Mouse (Mus musculus) forebrain, embryonic 12.5 days (tissue): ENCODE results near the gene Phyh. TPM values are rescaled to one million over a fixed set of nuclear protein-coding genes. Genes with fewer than 3 reads are reported as not detected.

ENCODE experiments used
- ATAC-seq: fragments of 200-750 bp; cut with Nextera tagmentation; 2 replicates; pipeline ENCODE4 v1.8.0; 2017; ENCODE audit warnings: moderate TSS enrichment; ENCODE audit not compliant: low FRiP score
- H3K27ac ChIP-seq: fragments of 300-500 bp; sonication (generic); 2 replicates; pipeline ENCODE4 v1.5.1; 2016; ENCODE audit warnings: mild to moderate bottlenecking
- H3K27me3 ChIP-seq: fragments of 300-500 bp; sonication (generic); 2 replicates; pipeline ENCODE4 v1.6.1; 2016; ENCODE audit warnings: mild to moderate bottlenecking
- H3K36me3 ChIP-seq: fragments of 300-500 bp; sonication (generic); replicated peaks from 2 replicates; pipeline ENCODE4 v1.6.1; 2016; ENCODE audit warnings: mild to moderate bottlenecking
- H3K4me1 ChIP-seq: fragments of 300-500 bp; sonication (generic); 2 replicates; pipeline ENCODE4 v1.6.1; 2016
- H3K4me2 ChIP-seq: fragments of 300-500 bp; sonication (generic); 2 replicates; pipeline ENCODE4 v1.6.1; 2016; ENCODE audit warnings: mild to moderate bottlenecking, moderate library complexity
- H3K4me3 ChIP-seq: fragments of 300-500 bp; sonication (generic); replicated peaks from 2 replicates; pipeline ENCODE4 v1.5.1; 2016; ENCODE audit warnings: mild to moderate bottlenecking
- H3K9ac ChIP-seq: fragments of 300-500 bp; sonication (generic); 2 replicates; pipeline ENCODE4 v1.6.1; 2016; ENCODE audit warnings: mild to moderate bottlenecking
- H3K9me3 ChIP-seq: fragments of 300-500 bp; sonication (generic); 2 replicates; pipeline ENCODE4 v1.6.1; 2016
- WGBS: fragments of 180-500 bp; shearing (Covaris S2); methylation state at CpG from one replicate; pipeline ENCODE4 v1.1.7; 2016; 5-methylcytosine and 5-hydroxymethylcytosine counted together
- polyA plus RNA-seq: library from polyadenylated mRNA; unstranded; fragments of >200 nt; fragmentation: Nextera tagmentation; extraction: Ambion mirVana; gene quantifications from 2 replicates; pipeline ENCODE4 v1.2.1, GENCODE M21; 2016

Phyh gene
- polyA plus RNA-seq: 43.4 and 44.0 TPM in 2 replicates

GRCm38 (mm10) chr2:4918860-4919739, at the start of gene Phyh:
Gene Phyh, plus strand, starts transcription at chr2:4919019.
- peak; percentile 95 for ATAC-seq
- Histone ChIP-seq H3K9ac (peak within 1 kb of the TSS; percentile 69), H3K27ac (peak within 1 kb of the TSS; percentile 50; the same call in 1 of the 2 replicates), H3K4me2 (peak within 1 kb of the TSS; percentile 70), H3K4me1 (peaks cover 9% of the 10 kb centered on the region; the same call in 1 of the 2 replicates), H3K36me3 (no peaks in the 10 kb centered on the region), H3K4me3 (peak within 1 kb of the TSS; percentile 53), H3K9me3 (no peaks in the 10 kb centered on the region), H3K27me3 (no peaks in the 10 kb centered on the region)
- 7% methylated on average over 35 of the region's 35 CpGs for WGBS

GRCm38 (mm10) chr2:4872740-4873139, 46.1 kb upstream of the Phyh start:
- Histone ChIP-seq H3K4me1 (no peaks in the 10 kb centered on the region), H3K27me3 (no peaks in the 10 kb centered on the region), H3K4me2 (no peak overlapping the region), H3K36me3 (no peaks in the 10 kb centered on the region), H3K9me3 (no peaks in the 10 kb centered on the region), H3K9ac (no peak overlapping the region), H3K27ac (no peak overlapping the region), H3K4me3 (no peak overlapping the region)
- 83% methylated on average over 9 of the region's 9 CpGs for WGBS
- ATAC-seq: no peak

- no peaks in the 10 kb centered on the region for H3K36me3 ChIP-seq
- 78% methylated on average over 6 of the region's 6 CpGs for WGBS
- H3K9me3 ChIP-seq: no peaks in the 10 kb centered on the region
- H3K9ac ChIP-seq: no peak overlapping the region
- no peak overlapping the region for H3K4me2 ChIP-seq
- no peak overlapping the region for H3K4me3 ChIP-seq
- no peaks in the 10 kb centered on the region for H3K4me1 ChIP-seq
- H3K27ac ChIP-seq: no peak overlapping the region
- H3K27me3 ChIP-seq: no peaks in the 10 kb centered on the region
- no peak for ATAC-seq
These were observed 45.5 kb upstream of the Phyh start for GRCm38 (mm10) chr2:4873331-4873730.

GRCm38 (mm10) chr2:4875090-4875489, 43.7 kb upstream of the Phyh start:
- Histone ChIP-seq H3K9ac (no peak overlapping the region), H3K9me3 (no peaks in the 10 kb centered on the region), H3K36me3 (no peaks in the 10 kb centered on the region), H3K4me1 (peaks cover 2% of the 10 kb centered on the region; the same call in 1 of the 2 replicates), H3K4me3 (no peak overlapping the region), H3K27ac (no peak overlapping the region), H3K4me2 (no peak overlapping the region), H3K27me3 (no peaks in the 10 kb centered on the region)
- WGBS: 61% methylated on average over 1 of the region's 1 CpGs
- ATAC-seq: no peak

GRCm38 (mm10) chr2:4876131-4876530, 42.7 kb upstream of the Phyh start:
- Histone ChIP-seq H3K9ac (no peak overlapping the region), H3K27ac (no peak overlapping the region), H3K4me3 (no peak overlapping the region), H3K4me1 (peaks cover 9% of the 10 kb centered on the region), H3K9me3 (no peaks in the 10 kb centered on the region), H3K27me3 (no peaks in the 10 kb centered on the region), H3K4me2 (no peak overlapping the region), H3K36me3 (no peaks in the 10 kb centered on the region)
- WGBS: 79% methylated on average over 3 of the region's 3 CpGs
- ATAC-seq: no peak

DNA sequence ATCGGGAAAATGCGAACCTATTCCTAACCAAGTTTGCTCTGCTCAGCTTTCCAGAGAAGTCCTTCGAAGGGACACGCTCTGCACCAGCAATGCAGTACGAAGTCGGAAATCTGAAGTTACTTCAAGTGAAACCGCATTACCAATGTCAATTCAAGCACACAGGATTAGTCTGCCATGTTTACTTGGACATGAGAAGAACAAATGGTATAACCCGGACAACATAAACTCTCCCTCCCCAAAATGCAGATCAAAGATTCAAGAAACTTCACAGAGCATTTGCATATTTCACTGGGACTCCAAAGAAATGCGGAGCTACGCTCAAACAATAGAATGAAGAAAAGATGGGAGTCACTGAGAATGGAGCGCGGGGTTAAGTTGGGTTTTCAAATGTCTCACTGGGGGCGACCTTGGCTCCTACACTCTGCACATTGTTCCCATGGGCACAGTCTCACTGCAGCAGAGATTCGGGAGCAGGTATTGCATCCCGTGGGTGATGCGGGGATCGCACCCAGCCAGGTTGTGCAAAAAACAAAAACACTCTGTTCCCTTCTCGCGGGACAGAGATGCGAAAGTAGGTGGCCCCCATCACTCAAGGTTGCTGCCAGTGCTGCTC, 38.0 kb upstream of the Phyh start:
- peak; percentile 37 for ATAC-seq
- H3K4me2 ChIP-seq: peak overlapping the region; percentile 59
- H3K4me3 ChIP-seq: peak overlapping the region; percentile 77
- peak overlapping the region; percentile 100 for H3K27ac ChIP-seq
- H3K36me3 ChIP-seq: peaks cover 13% of the 10 kb centered on the region; the same call in 1 of the 2 replicates
- WGBS: 2% methylated on average over 20 of the region's 20 CpGs
- H3K27me3 ChIP-seq: no peaks in the 10 kb centered on the region
- H3K9ac ChIP-seq: peak overlapping the region; percentile 97
- no peaks in the 10 kb centered on the region for H3K9me3 ChIP-seq
- H3K4me1 ChIP-seq: peaks cover 22% of the 10 kb centered on the region

GRCm38 (mm10) chr2:4881350-4882248, 37.2 kb upstream of the Phyh start, which contains the start of gene Sephs1:
Gene Sephs1, plus strand, starts transcription at chr2:4881564.
- Histone ChIP-seq H3K27me3 (no peaks in the 10 kb centered on the region), H3K4me1 (peaks cover 22% of the 10 kb centered on the region), H3K4me3 (peak within 1 kb of the TSS; percentile 77), H3K27ac (peak within 1 kb of the TSS; percentile 100), H3K9ac (peak within 1 kb of the TSS; percentile 97), H3K4me2 (peak within 1 kb of the TSS; percentile 59), H3K36me3 (peaks cover 20% of the 10 kb centered on the region), H3K9me3 (no peaks in the 10 kb centered on the region)
- peak; percentile 87 for ATAC-seq
- under 1% methylated on average over 74 of the region's 115 CpGs for WGBS

GRCm38 (mm10) chr2:4882249-4882791, 36.5 kb upstream of the Phyh start:
- Histone ChIP-seq H3K4me1 (peaks cover 22% of the 10 kb centered on the region), H3K36me3 (peaks cover 27% of the 10 kb centered on the region), H3K9ac (peak overlapping the region; percentile 97), H3K9me3 (no peaks in the 10 kb centered on the region), H3K4me3 (peak overlapping the region; percentile 77), H3K4me2 (peak overlapping the region; percentile 59), H3K27me3 (no peaks in the 10 kb centered on the region), H3K27ac (peak overlapping the region; percentile 100)
- ATAC-seq: peak; percentile 78
- under 1% methylated on average over 63 of the region's 63 CpGs for WGBS

DNA sequence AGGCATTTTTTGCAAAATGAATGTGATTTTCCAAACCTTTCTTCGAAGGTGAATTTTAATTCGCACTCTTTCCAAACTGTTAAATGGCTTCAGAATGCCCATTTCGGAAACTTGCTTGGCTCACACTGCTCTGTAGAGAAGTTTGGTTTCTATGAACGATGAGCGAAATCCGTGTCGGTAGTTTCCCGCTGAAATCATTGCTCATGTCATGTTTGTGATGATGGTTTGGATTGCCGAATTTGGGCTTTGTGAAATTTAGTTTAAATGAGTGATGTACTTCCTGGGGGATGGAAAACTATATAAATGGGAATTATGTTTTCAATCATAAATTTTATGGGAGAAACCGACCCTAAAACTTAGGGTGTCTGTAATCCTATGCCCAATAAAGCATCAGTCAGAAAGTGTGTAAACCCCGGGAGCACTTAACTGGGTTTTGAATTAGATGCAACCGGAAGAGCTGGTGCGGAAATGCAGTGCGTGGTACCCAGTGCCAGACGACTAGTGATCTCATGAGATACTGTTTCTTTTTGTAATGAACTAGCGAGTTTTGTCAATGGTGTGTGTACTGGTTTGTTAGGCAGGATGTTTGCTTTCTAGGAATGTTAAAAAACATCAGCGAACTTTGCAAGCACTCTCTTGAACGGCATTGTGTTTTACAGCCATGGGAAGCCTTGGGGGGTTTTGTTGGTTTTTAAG, 35.7 kb upstream of the Phyh start:
- peak overlapping the region; percentile 97 for H3K9ac ChIP-seq
- H3K27ac ChIP-seq: peak overlapping the region; percentile 100
- H3K9me3 ChIP-seq: no peaks in the 10 kb centered on the region
- peaks cover 22% of the 10 kb centered on the region for H3K4me1 ChIP-seq
- 2% methylated on average over 18 of the region's 18 CpGs for WGBS
- H3K27me3 ChIP-seq: no peaks in the 10 kb centered on the region
- H3K36me3 ChIP-seq: peaks cover 36% of the 10 kb centered on the region
- peak overlapping the region; percentile 77 for H3K4me3 ChIP-seq
- no peak for ATAC-seq
- peak overlapping the region; percentile 59 for H3K4me2 ChIP-seq

DNA sequence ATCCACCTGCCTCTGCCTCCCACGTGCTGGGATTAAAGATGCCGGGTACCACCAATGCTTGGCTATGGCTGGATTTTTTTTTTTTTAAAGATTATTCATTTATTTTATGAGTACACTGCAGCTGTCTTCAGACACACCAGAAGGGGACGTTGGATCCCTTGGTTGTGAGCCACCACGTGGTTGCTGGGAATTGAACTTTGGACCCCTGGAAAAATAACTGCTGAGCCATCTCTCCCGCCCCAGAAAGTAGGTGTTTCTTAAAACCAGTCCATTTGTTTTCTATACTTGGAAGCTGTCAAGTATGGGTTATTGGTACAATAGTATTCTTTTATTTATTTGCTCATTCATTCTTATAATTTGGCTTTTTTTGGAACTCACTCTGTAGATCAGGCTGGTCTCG, 31.9 kb upstream of the Phyh start:
- no peak overlapping the region for H3K4me3 ChIP-seq
- H3K27ac ChIP-seq: no peak overlapping the region
- 93% methylated on average over 6 of the region's 6 CpGs for WGBS
- H3K9ac ChIP-seq: no peak overlapping the region
- no peaks in the 10 kb centered on the region for H3K9me3 ChIP-seq
- no peak overlapping the region for H3K4me2 ChIP-seq
- no peaks in the 10 kb centered on the region for H3K27me3 ChIP-seq
- ATAC-seq: no peak
- H3K4me1 ChIP-seq: peaks cover 14% of the 10 kb centered on the region
- H3K36me3 ChIP-seq: peaks cover 72% of the 10 kb centered on the region

- Histone ChIP-seq H3K27ac (no peak overlapping the region), H3K4me1 (no peaks in the 10 kb centered on the region), H3K36me3 (peaks cover 88% of the 10 kb centered on the region), H3K9ac (no peak overlapping the region), H3K9me3 (no peaks in the 10 kb centered on the region), H3K4me2 (no peak overlapping the region), H3K27me3 (no peaks in the 10 kb centered on the region), H3K4me3 (no peak overlapping the region)
- ATAC-seq: no peak
- 85% methylated on average over 2 of the region's 2 CpGs for WGBS
These were observed 23.2 kb upstream of the Phyh start for GRCm38 (mm10) chr2:4895598-4895997.
